Mouse (Mus musculus) ES-E14 (cell line): ENCODE measurements at regions not wholly inside any gene's neighbourhood (a gene's known extent, or its start where the extent isn't known, plus 50 kb on each side); places are given as distances from the start of the nearest gene placed in this dataset.

ENCODE experiments used
- CHD2 ChIP-seq: IDR thresholded peaks from 2 replicates; pipeline ENCODE4 v1.6.1; 2014; ENCODE audit warnings: mild to moderate bottlenecking, low read depth, low read length, inconsistent platforms
- HCFC1 ChIP-seq: IDR thresholded peaks from 2 replicates; pipeline ENCODE4 v1.6.1; 2012; ENCODE audit warnings: low read length, inconsistent platforms, borderline replicate concordance; ENCODE audit not compliant: insufficient read depth
- MAFK ChIP-seq: IDR thresholded peaks from 2 replicates; pipeline ENCODE4 v1.6.1; 2014; ENCODE audit warnings: mild to moderate bottlenecking, low read depth, low read length, inconsistent platforms; ENCODE audit not compliant: insufficient read depth
- ZNF384 ChIP-seq: IDR thresholded peaks from 2 replicates; pipeline ENCODE4 v1.6.1; 2012; ENCODE audit warnings: low read depth, low read length, inconsistent platforms

DNA sequence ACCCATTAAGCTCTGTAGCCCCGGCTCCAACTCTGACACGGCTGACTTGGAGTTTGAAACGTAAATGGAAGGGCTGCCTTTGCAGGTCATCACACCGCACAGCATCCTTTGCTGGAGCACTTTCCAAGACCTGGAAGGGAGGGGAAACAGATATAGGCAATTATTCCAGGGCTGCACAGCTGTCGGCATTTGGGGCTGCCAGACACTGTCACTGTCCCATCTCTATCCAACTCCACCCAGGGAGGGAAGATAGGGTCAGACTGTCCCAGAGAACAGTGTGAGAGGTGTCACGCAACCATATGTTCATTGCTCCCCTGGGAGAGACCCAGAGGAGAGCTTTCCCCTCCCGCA, 162.7 kb upstream of the Lmo4 start:
- TF ChIP-seq MAFK (no peak), CHD2 (no peak), HCFC1 (no peak), ZNF384 (no peak)
